Mouse (Mus musculus) forebrain, embryonic 12.5 days (tissue): ENCODE data around the gene Tenm1. TPM values are rescaled to one million over a fixed set of nuclear protein-coding genes. Genes with fewer than 3 reads are reported as not detected.

ENCODE experiments used
- ATAC-seq: fragments of 200-750 bp; cut with Nextera tagmentation; 2 replicates; pipeline ENCODE4 v1.8.0; 2017; ENCODE audit warnings: moderate TSS enrichment; ENCODE audit not compliant: low FRiP score
- H3K27ac ChIP-seq: fragments of 300-500 bp; sonication (generic); 2 replicates; pipeline ENCODE4 v1.5.1; 2016; ENCODE audit warnings: mild to moderate bottlenecking
- H3K27me3 ChIP-seq: fragments of 300-500 bp; sonication (generic); 2 replicates; pipeline ENCODE4 v1.6.1; 2016; ENCODE audit warnings: mild to moderate bottlenecking
- H3K36me3 ChIP-seq: fragments of 300-500 bp; sonication (generic); replicated peaks from 2 replicates; pipeline ENCODE4 v1.6.1; 2016; ENCODE audit warnings: mild to moderate bottlenecking
- H3K4me1 ChIP-seq: fragments of 300-500 bp; sonication (generic); 2 replicates; pipeline ENCODE4 v1.6.1; 2016
- H3K4me2 ChIP-seq: fragments of 300-500 bp; sonication (generic); 2 replicates; pipeline ENCODE4 v1.6.1; 2016; ENCODE audit warnings: mild to moderate bottlenecking, moderate library complexity
- H3K4me3 ChIP-seq: fragments of 300-500 bp; sonication (generic); replicated peaks from 2 replicates; pipeline ENCODE4 v1.5.1; 2016; ENCODE audit warnings: mild to moderate bottlenecking
- H3K9ac ChIP-seq: fragments of 300-500 bp; sonication (generic); 2 replicates; pipeline ENCODE4 v1.6.1; 2016; ENCODE audit warnings: mild to moderate bottlenecking
- H3K9me3 ChIP-seq: fragments of 300-500 bp; sonication (generic); 2 replicates; pipeline ENCODE4 v1.6.1; 2016
- WGBS: fragments of 180-500 bp; shearing (Covaris S2); methylation state at CpG from one replicate; pipeline ENCODE4 v1.1.7; 2016; 5-methylcytosine and 5-hydroxymethylcytosine counted together
- polyA plus RNA-seq: library from polyadenylated mRNA; unstranded; fragments of >200 nt; fragmentation: Nextera tagmentation; extraction: Ambion mirVana; gene quantifications from 2 replicates; pipeline ENCODE4 v1.2.1, GENCODE M21; 2016

The Tenm1 gene
- polyA plus RNA-seq, 1 experiment from 2014 or later: 6.8 TPM

GRCm38 (mm10) chrX:42502291-42503043 is 926.5 kb downstream of the Tenm1 start, which contains the start of gene Sh2d1a:
Gene Sh2d1a (plus strand): TSS chrX:42502453.
- Histone ChIP-seq H3K9me3 (no peaks in the 10 kb centered on the region), H3K4me1 (no peaks in the 10 kb centered on the region), H3K27ac (no peak within 1 kb of the TSS), H3K36me3 (no peaks in the 10 kb centered on the region), H3K9ac (no peak within 1 kb of the TSS), H3K4me2 (no peak within 1 kb of the TSS), H3K27me3 (no peaks in the 10 kb centered on the region), H3K4me3 (no peak within 1 kb of the TSS)
- WGBS: 71% methylated on average over 13 of the region's 13 CpGs
- ATAC-seq: no peak

- Histone ChIP-seq H3K4me3 (no peak overlapping the region), H3K4me1 (no peaks in the 10 kb centered on the region), H3K9me3 (no peaks in the 10 kb centered on the region), H3K27ac (no peak overlapping the region), H3K27me3 (no peaks in the 10 kb centered on the region), H3K9ac (no peak overlapping the region), H3K36me3 (no peaks in the 10 kb centered on the region), H3K4me2 (no peak overlapping the region)
- ATAC-seq: no peak
These were observed 928.4 kb downstream of the Tenm1 start for GRCm38 (mm10) chrX:42500538-42500937.

GRCm38 (mm10) chrX:42490336-42490735 is 938.6 kb downstream of the Tenm1 start:
- no peaks in the 10 kb centered on the region for H3K27me3 ChIP-seq
- no peaks in the 10 kb centered on the region for H3K36me3 ChIP-seq
- WGBS: 96% methylated on average over 8 of the region's 8 CpGs
- no peaks in the 10 kb centered on the region for H3K4me1 ChIP-seq
- H3K4me2 ChIP-seq: no peak overlapping the region
- H3K4me3 ChIP-seq: no peak overlapping the region
- no peak overlapping the region for H3K27ac ChIP-seq
- no peak overlapping the region for H3K9ac ChIP-seq
- ATAC-seq: no peak
- H3K9me3 ChIP-seq: 0 out of 2 replicates have a peak, but pooled peaks cover 6% of the 10 kb centered on the region

GRCm38 (mm10) chrX:42489446-42489845 is 939.5 kb downstream of the Tenm1 start, which contains the start of gene Tex13c2:
Gene Tex13c2 (plus strand): TSS chrX:42489691.
- H3K27me3 ChIP-seq: no peaks in the 10 kb centered on the region
- WGBS: 90% methylated on average over 16 of the region's 16 CpGs
- H3K4me2 ChIP-seq: no peak within 1 kb of the TSS
- no peaks in the 10 kb centered on the region for H3K36me3 ChIP-seq
- no peak within 1 kb of the TSS for H3K4me3 ChIP-seq
- H3K9me3 ChIP-seq: 0 out of 2 replicates have a peak, but pooled peaks cover 6% of the 10 kb centered on the region
- H3K4me1 ChIP-seq: no peaks in the 10 kb centered on the region
- no peak within 1 kb of the TSS for H3K9ac ChIP-seq
- H3K27ac ChIP-seq: no peak within 1 kb of the TSS
- ATAC-seq: no peak

Other genes with a start within 250 kb of the Tenm1 start
- not detected in 2 replicates for gene Tex13c1, start 162.0 kb upstream of the Tenm1 start, polyA plus RNA-seq